Mouse (Mus musculus): ENCODE measurements around the gene Phb.

DNA sequence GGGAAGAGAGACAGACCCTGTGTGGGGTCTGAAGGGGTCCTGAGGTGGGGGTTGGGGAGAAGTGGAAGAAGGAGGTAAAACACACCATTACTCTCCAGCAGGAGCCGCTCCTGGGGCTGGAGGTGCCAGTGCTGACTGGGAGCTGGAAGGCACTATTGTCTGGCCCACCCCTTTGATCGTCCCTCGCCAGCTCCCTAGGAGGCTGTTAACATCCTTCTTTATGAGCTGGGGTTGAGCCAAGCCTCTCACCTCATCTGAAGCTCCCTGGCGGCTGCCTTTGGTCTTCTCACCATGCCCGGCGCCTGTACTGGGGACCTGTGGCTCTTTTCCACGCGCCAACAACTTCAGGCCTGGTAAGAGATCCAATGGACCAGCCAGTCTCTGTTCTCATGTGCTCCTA lies 44.3 kb upstream of the Phb start:
- TF ChIP-seq CTCF (IDR thresholded peaks at IDR 0.05; ENCODE audit: borderline replicate concordance, insufficient read depth, low read depth, low read length) (no peak), POLR2A (IDR thresholded peaks at IDR 0.05; ENCODE audit: borderline replicate concordance, insufficient read depth, low read length) (no peak)
